Comparison of ENCODE assay signal across 30 mouse cellular contexts in the genomic region with DNA sequence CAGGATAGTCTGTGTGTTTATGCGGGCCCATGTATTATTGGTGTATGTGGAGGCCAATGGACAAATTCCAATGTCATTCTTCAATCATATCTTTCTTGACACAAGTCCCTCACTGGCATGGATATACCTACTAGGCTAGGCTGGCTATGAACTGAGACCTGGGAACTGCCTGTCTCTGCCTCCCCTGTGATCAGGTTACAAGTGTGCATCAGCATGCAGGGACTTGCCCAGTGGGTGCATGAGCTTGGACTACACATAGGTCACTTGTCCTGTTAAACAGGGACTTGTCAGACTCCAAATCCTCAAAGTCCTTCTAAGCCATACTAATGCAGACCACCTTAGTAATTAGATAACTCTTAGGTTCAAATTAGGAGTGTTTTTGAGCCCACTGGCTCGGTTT.
"Had no signal": no experiment of that assay in that cellular context is flagged by ENCODE, and none has a peak within 500 bp of the region (broad histone marks: within the 10 kb centered on the region; RNA-seq: fewer than 3 reads in every experiment).

No protein-coding gene starts in this region.

- H3K4me2 ChIP-seq: limb, embryonic 12.5 days; limb, embryonic 13.5 days; limb, embryonic 15.5 days; liver, embryonic 11.5 days; liver, embryonic 12.5 days; liver, embryonic 13.5 days; liver, embryonic 15.5 days; lung, embryonic 14.5 days; lung, embryonic 15.5 days; midbrain, embryonic 11.5 days; midbrain, embryonic 12.5 days; midbrain, embryonic 13.5 days; midbrain, embryonic 15.5 days; neural tube, embryonic 12.5 days had no signal

- H3K4me3 ChIP-seq: limb, embryonic 10.5 days; limb, embryonic 12.5 days; limb, embryonic 13.5 days; limb, embryonic 15.5 days; liver, embryonic 12.5 days; liver, embryonic 13.5 days; liver, embryonic 15.5 days; lung, embryonic 15.5 days; megakaryocyte, embryonic 14.5 days; midbrain, embryonic 10.5 days; midbrain, embryonic 12.5 days; midbrain, embryonic 13.5 days; midbrain, embryonic 15.5 days; myocyte; neural tube, embryonic 12.5 days had no signal

- H3K36me3 ChIP-seq: limb, embryonic 10.5 days; limb, embryonic 12.5 days; limb, embryonic 13.5 days; limb, embryonic 15.5 days; liver, embryonic 12.5 days; liver, embryonic 13.5 days; liver, embryonic 15.5 days; lung, embryonic 15.5 days; midbrain, embryonic 10.5 days; midbrain, embryonic 12.5 days; midbrain, embryonic 13.5 days; midbrain, embryonic 15.5 days; neural tube, embryonic 12.5 days had no signal

- DNase-seq: left cerebral cortex, postnatal 4 days; liver; liver, embryonic 13.5 days; liver, postnatal 0 days; lung, adult 18-20 months; lung, adult 2 months; lung, embryonic 14.5 days; lung, postnatal 10 days; lung, postnatal 14 days; lung, postnatal 36 days; lung, postnatal 4 days; midbrain, embryonic 14.5 days had no signal

- H3K27me3 ChIP-seq: limb, embryonic 12.5 days; limb, embryonic 13.5 days; limb, embryonic 15.5 days; liver, embryonic 12.5 days; liver, embryonic 13.5 days; liver, embryonic 15.5 days; lung, embryonic 15.5 days; megakaryocyte, embryonic 14.5 days; midbrain, embryonic 12.5 days; midbrain, embryonic 13.5 days; midbrain, embryonic 15.5 days; neural tube, embryonic 12.5 days had no signal

- H3K9me3 ChIP-seq: limb, embryonic 10.5 days; limb, embryonic 12.5 days; limb, embryonic 13.5 days; limb, embryonic 15.5 days; liver, embryonic 12.5 days; liver, embryonic 13.5 days; liver, embryonic 15.5 days; lung, embryonic 15.5 days; megakaryocyte, embryonic 14.5 days; midbrain, embryonic 10.5 days; midbrain, embryonic 12.5 days; midbrain, embryonic 13.5 days; midbrain, embryonic 15.5 days; neural tube, embryonic 12.5 days had no signal

- H3K4me1 ChIP-seq: limb, embryonic 15.5 days; liver, embryonic 15.5 days; midbrain, embryonic 10.5 days had no signal

- H3K9ac ChIP-seq: limb, embryonic 12.5 days; limb, embryonic 13.5 days; limb, embryonic 15.5 days; liver, embryonic 12.5 days; liver, embryonic 13.5 days; liver, embryonic 14.5 days; liver, embryonic 15.5 days; liver, postnatal 0 days; lung, embryonic 14.5 days; lung, embryonic 15.5 days; midbrain, embryonic 12.5 days; midbrain, embryonic 13.5 days; midbrain, embryonic 15.5 days; neural tube, embryonic 12.5 days had no signal

- H3K27ac ChIP-seq: limb, embryonic 10.5 days; limb, embryonic 12.5 days; limb, embryonic 13.5 days; limb, embryonic 15.5 days; liver, embryonic 12.5 days; liver, embryonic 13.5 days; liver, embryonic 14.5 days; liver, embryonic 15.5 days; lung, embryonic 15.5 days; macrophage; midbrain, embryonic 10.5 days; midbrain, embryonic 12.5 days; midbrain, embryonic 13.5 days; midbrain, embryonic 15.5 days; neural tube, embryonic 12.5 days had no signal
